Mouse (Mus musculus): ENCODE data around the gene 1700029H14Rik. TPM values are rescaled to one million over a fixed set of nuclear protein-coding genes. Genes with fewer than 3 reads are reported as not detected.

Gene 1700029H14Rik
- polyA plus RNA-seq, 1 experiment = 0.22 TPM

GRCm38 (mm10) chr8:13512016-13512415 is 50.2 kb downstream of the 1700029H14Rik start:
- no peak for DNase-seq (ENCODE audit: low read depth in 1 of 2, low spot score in 2 of 2)
- no peak for TF ChIP-seq CTCF (IDR thresholded peaks at IDR 0.05; ENCODE audit: extremely low read depth, insufficient read depth, insufficient read length, insufficient replicate concordance)
- TF ChIP-seq POLR2A (IDR thresholded peaks at IDR 0.05; ENCODE audit: low read depth, low read length) = no peak
- H3K4me1 ChIP-seq (ENCODE audit: control insufficient read depth, insufficient read depth, insufficient read length) = no peaks in the 10 kb centered on the region
- 86% methylated on average over 5 of the region's 5 CpGs for WGBS
- no peak overlapping the region for H3K27ac ChIP-seq (ENCODE audit: insufficient read depth, low read length)
- H3K27me3 ChIP-seq (ENCODE audit: control insufficient read depth, insufficient read depth, low read length) = no peaks in the 10 kb centered on the region
- no peak overlapping the region for H3K4me3 ChIP-seq (ENCODE audit: extremely low read depth, insufficient read depth, insufficient read length)
- H3K36me3 ChIP-seq (ENCODE audit: control insufficient read depth, insufficient read depth, low read length) = no peaks in the 10 kb centered on the region

DNA sequence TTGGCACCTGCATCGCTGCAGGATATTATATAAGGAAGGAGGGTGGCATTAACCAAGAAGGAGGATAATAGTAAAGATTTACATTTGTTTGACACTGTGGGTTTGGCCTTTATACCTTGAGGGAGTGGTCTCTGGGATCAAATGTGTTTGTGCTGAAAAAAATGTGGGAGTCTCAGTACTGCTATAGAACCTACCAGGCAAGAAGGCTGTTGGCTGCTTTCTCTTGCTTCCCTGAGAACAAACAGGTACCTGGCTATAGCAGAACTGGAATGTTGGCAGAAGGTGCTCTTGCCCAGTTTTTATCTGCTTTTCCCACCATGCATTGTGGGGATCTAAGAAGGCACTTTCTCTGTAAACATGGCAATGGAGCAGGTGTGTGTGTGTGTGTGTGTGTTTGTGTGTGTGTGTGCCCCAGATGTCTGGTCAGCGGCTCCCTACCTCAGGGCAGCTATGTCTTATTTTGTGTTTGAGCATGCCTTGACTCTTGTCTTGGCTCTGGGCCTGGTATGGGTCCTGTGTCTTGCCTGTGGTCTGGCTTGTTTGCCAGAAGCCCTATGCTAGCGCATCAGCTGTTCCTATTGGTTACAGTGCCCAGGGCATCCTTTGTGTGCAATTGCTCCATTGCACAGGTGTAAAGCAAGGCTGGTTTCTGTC is 54.9 kb downstream of the 1700029H14Rik start:
- Histone ChIP-seq H3K4me3 (ENCODE audit: extremely low read depth, insufficient read depth, insufficient read length) (no peak overlapping the region), H3K27me3 (ENCODE audit: control insufficient read depth, insufficient read depth, low read length) (no peaks in the 10 kb centered on the region), H3K36me3 (ENCODE audit: control insufficient read depth, insufficient read depth, low read length) (no peaks in the 10 kb centered on the region), H3K27ac (ENCODE audit: insufficient read depth, low read length) (no peak overlapping the region), H3K4me1 (ENCODE audit: control insufficient read depth, insufficient read depth, insufficient read length) (no peaks in the 10 kb centered on the region)
- DNase-seq (ENCODE audit: low read depth in 1 of 2, low spot score in 2 of 2) = no peak
- TF ChIP-seq POLR2A (IDR thresholded peaks at IDR 0.05; ENCODE audit: low read depth, low read length) (no peak), CTCF (IDR thresholded peaks at IDR 0.05; ENCODE audit: extremely low read depth, insufficient read depth, insufficient read length, insufficient replicate concordance) (no peak)
- whole genome bisulfite sequencing = 68% methylated on average over 3 of the region's 3 CpGs

DNA sequence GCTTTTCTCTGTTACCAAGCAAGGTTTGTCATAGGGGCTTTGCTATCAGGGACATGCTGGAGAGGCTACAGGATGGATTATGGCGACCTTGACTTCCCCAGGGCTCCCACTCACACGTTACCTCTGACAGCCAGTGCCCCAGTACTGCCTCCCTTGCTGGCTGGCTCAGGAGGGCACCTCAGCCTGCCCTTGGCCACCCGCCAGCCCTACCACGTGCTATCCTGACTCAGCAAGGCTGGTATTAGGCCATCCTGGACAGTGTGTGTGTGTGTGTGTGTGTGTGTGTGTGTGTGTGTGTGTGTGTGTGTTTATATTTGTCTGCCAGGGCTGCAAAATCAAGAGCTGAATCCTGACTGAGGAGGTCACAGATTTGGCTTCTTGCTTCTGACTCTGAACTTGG is 55.4 kb downstream of the 1700029H14Rik start:
- Histone ChIP-seq H3K4me1 (ENCODE audit: control insufficient read depth, insufficient read depth, insufficient read length) (no peaks in the 10 kb centered on the region), H3K36me3 (ENCODE audit: control insufficient read depth, insufficient read depth, low read length) (no peaks in the 10 kb centered on the region), H3K4me3 (ENCODE audit: extremely low read depth, insufficient read depth, insufficient read length) (no peak overlapping the region), H3K27me3 (ENCODE audit: control insufficient read depth, insufficient read depth, low read length) (no peaks in the 10 kb centered on the region), H3K27ac (ENCODE audit: insufficient read depth, low read length) (no peak overlapping the region)
- DNase-seq (ENCODE audit: low read depth in 1 of 2, low spot score in 2 of 2) = no peak
- TF ChIP-seq CTCF (IDR thresholded peaks at IDR 0.05; ENCODE audit: extremely low read depth, insufficient read depth, insufficient read length, insufficient replicate concordance) (no peak), POLR2A (IDR thresholded peaks at IDR 0.05; ENCODE audit: low read depth, low read length) (no peak)
- WGBS = 18% methylated on average over 4 of the region's 4 CpGs

- Histone ChIP-seq H3K4me1 (ENCODE audit: control insufficient read depth, insufficient read depth, insufficient read length) (no peaks in the 10 kb centered on the region), H3K36me3 (ENCODE audit: control insufficient read depth, insufficient read depth, low read length) (no peaks in the 10 kb centered on the region), H3K27ac (ENCODE audit: insufficient read depth, low read length) (no peak overlapping the region), H3K27me3 (ENCODE audit: control insufficient read depth, insufficient read depth, low read length) (no peaks in the 10 kb centered on the region), H3K4me3 (ENCODE audit: extremely low read depth, insufficient read depth, insufficient read length) (no peak overlapping the region)
- DNase-seq (ENCODE audit: low read depth in 1 of 2, low spot score in 2 of 2) = no peak
- no peak for TF ChIP-seq CTCF (IDR thresholded peaks at IDR 0.05; ENCODE audit: extremely low read depth, insufficient read depth, insufficient read length, insufficient replicate concordance)
- no peak for TF ChIP-seq POLR2A (IDR thresholded peaks at IDR 0.05; ENCODE audit: low read depth, low read length)
Measured at GRCm38 (mm10) chr8:13504894-13505674, 57.2 kb downstream of the 1700029H14Rik start.

DNA sequence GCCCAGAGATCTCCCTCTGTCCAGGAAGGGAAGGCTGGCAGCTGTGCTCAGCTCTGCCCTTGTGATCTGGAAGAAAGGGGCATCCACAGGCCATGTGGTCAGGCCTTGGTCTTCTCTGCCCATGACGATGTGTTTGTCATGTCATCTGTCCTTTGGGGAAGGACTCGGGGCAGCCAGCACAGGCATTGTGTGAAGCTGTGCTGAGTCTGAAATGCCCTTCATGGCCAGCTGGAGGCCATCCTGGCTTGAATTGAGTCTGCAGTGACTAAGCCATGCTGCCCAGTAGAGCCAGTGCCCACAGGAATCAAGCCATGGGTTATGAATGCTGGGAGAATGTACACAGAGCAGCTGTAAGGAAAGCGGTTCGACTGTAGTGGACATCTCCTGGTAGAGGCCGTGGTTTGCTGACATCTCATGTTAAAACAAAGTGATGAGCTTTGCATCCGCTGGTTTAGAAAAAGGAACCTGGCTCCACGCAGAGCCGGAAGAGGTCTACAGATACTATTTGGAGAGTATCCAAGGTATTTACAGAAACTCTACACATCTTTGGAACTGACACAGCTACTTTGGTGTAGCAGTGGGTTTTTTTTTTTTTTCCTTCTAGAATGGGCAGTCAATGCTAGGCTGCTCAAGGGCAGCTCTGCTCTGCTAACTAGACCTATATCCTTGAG is 58.2 kb downstream of the 1700029H14Rik start:
- Histone ChIP-seq H3K36me3 (ENCODE audit: control insufficient read depth, insufficient read depth, low read length) (no peaks in the 10 kb centered on the region), H3K27ac (ENCODE audit: insufficient read depth, low read length) (peak overlapping the region; percentile 39; the same call in 1 of the 2 replicates), H3K27me3 (ENCODE audit: control insufficient read depth, insufficient read depth, low read length) (no peaks in the 10 kb centered on the region), H3K4me1 (ENCODE audit: control insufficient read depth, insufficient read depth, insufficient read length) (no peaks in the 10 kb centered on the region), H3K4me3 (ENCODE audit: extremely low read depth, insufficient read depth, insufficient read length) (no peak overlapping the region)
- DNase-seq (ENCODE audit: low read depth in 1 of 2, low spot score in 2 of 2) = no peak
- TF ChIP-seq POLR2A (IDR thresholded peaks at IDR 0.05; ENCODE audit: low read depth, low read length) (no peak), CTCF (IDR thresholded peaks at IDR 0.05; ENCODE audit: extremely low read depth, insufficient read depth, insufficient read length, insufficient replicate concordance) (no peak)
- 12% methylated on average over 8 of the region's 8 CpGs for WGBS

- WGBS = 72% methylated on average over 3 of the region's 3 CpGs
- Histone ChIP-seq H3K4me3 (ENCODE audit: extremely low read depth, insufficient read depth, insufficient read length) (no peak overlapping the region), H3K27ac (ENCODE audit: insufficient read depth, low read length) (no peak overlapping the region), H3K27me3 (ENCODE audit: control insufficient read depth, insufficient read depth, low read length) (no peaks in the 10 kb centered on the region), H3K36me3 (ENCODE audit: control insufficient read depth, insufficient read depth, low read length) (no peaks in the 10 kb centered on the region), H3K4me1 (ENCODE audit: control insufficient read depth, insufficient read depth, insufficient read length) (no peaks in the 10 kb centered on the region)
- TF ChIP-seq CTCF (IDR thresholded peaks at IDR 0.05; ENCODE audit: extremely low read depth, insufficient read depth, insufficient read length, insufficient replicate concordance) = no peak
- TF ChIP-seq POLR2A (IDR thresholded peaks at IDR 0.05; ENCODE audit: low read depth, low read length) = no peak
- DNase-seq (ENCODE audit: low read depth in 1 of 2, low spot score in 2 of 2) = no peak
Measured at GRCm38 (mm10) chr8:13501221-13501620, 61.0 kb downstream of the 1700029H14Rik start.

Other genes with a start within 250 kb of the 1700029H14Rik start
- gene Tfdp1, start 223.7 kb downstream of the 1700029H14Rik start, polyA plus RNA-seq (2012; rRNA removed) = 22.8 and 24.1 TPM in 2 replicates
- gene Atp4b, start 165.6 kb downstream of the 1700029H14Rik start, polyA plus RNA-seq (2012; rRNA removed) = 0.06 and 0.08 TPM in 2 replicates
- not detected in 2 replicates for gene Grk1, start 157.4 kb downstream of the 1700029H14Rik start, polyA plus RNA-seq (2012; rRNA removed)
- gene Tmem255b, start 127.3 kb downstream of the 1700029H14Rik start, polyA plus RNA-seq (2012; rRNA removed) = 1.1 and 1.3 TPM in 2 replicates
- gene Gas6, start 68.0 kb downstream of the 1700029H14Rik start, polyA plus RNA-seq (2012; rRNA removed) = 54.0 and 68.1 TPM in 2 replicates
- 98.7 and 123 TPM in 2 replicates for gene Rasa3, start 115.1 kb upstream of the 1700029H14Rik start, polyA plus RNA-seq (2012; rRNA removed)
- gene Cfap97d2, start 143.4 kb upstream of the 1700029H14Rik start, polyA plus RNA-seq (2012; rRNA removed) = 0.11 and 0.12 TPM in 2 replicates
- gene Cdc16, start 195.2 kb upstream of the 1700029H14Rik start, polyA plus RNA-seq (2012; rRNA removed) = 19.6 and 26.4 TPM in 2 replicates
- gene Upf3a, start 223.2 kb upstream of the 1700029H14Rik start, polyA plus RNA-seq (2012; rRNA removed) = 5.8 and 7.5 TPM in 2 replicates